Mouse (Mus musculus) adrenal gland, postnatal 25 days (tissue): Measurements from ENCODE around the gene Hlcs. TPM values are rescaled to one million over a fixed set of nuclear protein-coding genes. Genes with fewer than 3 reads are reported as not detected.

ENCODE experiments used
- microRNA-seq, 2 experiments: library from miRNA; unstranded; fragments of <30 nt; microRNA quantifications; one replicate each; pipeline ENCODE4 v1.2.0; 2021
- total RNA-seq: library from RNA; stranded (reverse); gene quantifications from 2 replicates; pipeline ENCODE4 v1.2.3, GENCODE M21; 2021

The Hlcs gene
- total RNA-seq, 1 experiment from 2014 or later = 20.3 TPM

Small RNA genes lying within 50 kb of the gene (microRNA-seq; reads per million reads assigned to microRNA genes)
- 0 reads per million in 2 experiments for gene Gm23062

Other genes starting within 250 kb of the Hlcs start
- not detected in 2 replicates for gene Sim2, start 228.6 kb downstream of the Hlcs start, total RNA-seq
- 5.5 and 6.3 TPM in 2 replicates for gene Ripply3, start 14.8 kb upstream of the Hlcs start, total RNA-seq
- gene Ttc3, start 57.0 kb upstream of the Hlcs start, total RNA-seq = 124 and 136 TPM in 2 replicates
- 88.4 and 110 TPM in 2 replicates for gene Pigp, start 58.3 kb upstream of the Hlcs start, total RNA-seq
- 59.1 and 61.5 TPM in 2 replicates for gene Vps26c, start 213.3 kb upstream of the Hlcs start, total RNA-seq